Mouse (Mus musculus) C2C12 (cell line): ENCODE results near the gene BC030499.

Source experiments
- CEBPB ChIP-seq: IDR thresholded peaks from one replicate; pipeline ENCODE4 v1.6.1; 2011; ENCODE audit warnings: low read depth, mild to moderate bottlenecking, control low read depth, moderate library complexity
- CTCF ChIP-seq: IDR thresholded peaks from one replicate; pipeline ENCODE4 v1.5.1; 2011; ENCODE audit not compliant: control insufficient read depth, insufficient read depth, insufficient read length
- FOSL1 ChIP-seq: IDR thresholded peaks from one replicate; pipeline ENCODE4 v1.8.0; 2011; ENCODE audit warnings: mild to moderate bottlenecking, low read length; ENCODE audit not compliant: poor library complexity, insufficient read depth, severe bottlenecking
- MAX ChIP-seq: IDR thresholded peaks from one replicate; pipeline ENCODE4 v1.6.1; 2011; ENCODE audit warnings: mild to moderate bottlenecking, control low read depth
- MYOD1 ChIP-seq: IDR thresholded peaks from one replicate; pipeline ENCODE4 v1.6.1; 2011; ENCODE audit warnings: low read depth; ENCODE audit not compliant: control insufficient read depth, insufficient read length
- MYOG ChIP-seq: IDR thresholded peaks from one replicate; pipeline ENCODE4 v1.6.1; 2011; ENCODE audit not compliant: control insufficient read depth, insufficient read length; ENCODE audit errors: extremely low read depth
- USF1 ChIP-seq: IDR thresholded peaks from one replicate; pipeline ENCODE4 v1.6.1; 2011; ENCODE audit warnings: low read depth, mild to moderate bottlenecking, control low read depth, moderate library complexity

DNA sequence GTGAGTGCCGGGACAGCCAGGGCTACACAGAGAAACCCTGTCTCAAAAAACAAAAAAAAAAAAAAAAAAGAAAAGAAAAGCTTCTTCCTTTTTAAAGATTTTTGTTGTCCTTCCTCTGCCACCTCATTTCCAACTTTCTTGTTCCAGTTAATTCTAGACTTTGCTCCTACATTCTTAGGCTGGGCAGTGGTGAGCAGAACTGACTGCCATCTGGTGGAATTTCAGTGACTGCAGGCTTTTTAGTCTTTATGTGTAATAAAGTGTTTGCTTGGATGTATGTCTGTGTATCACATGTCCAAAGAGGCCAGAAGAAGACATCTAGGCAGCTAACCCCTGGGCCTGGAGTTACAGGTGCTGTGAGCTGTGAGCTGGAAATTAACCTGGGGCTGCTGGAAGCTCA lies 34.0 kb upstream of the BC030499 start:
- TF ChIP-seq USF1: no peak
- TF ChIP-seq CTCF: no peak
- TF ChIP-seq MAX: no peak
- no peak for TF ChIP-seq CEBPB
- TF ChIP-seq FOSL1: no peak
- no peak for TF ChIP-seq MYOG
- no peak for TF ChIP-seq MYOD1
